Mouse (Mus musculus) midbrain, embryonic 16.5 days (tissue): Measurements from ENCODE around the gene Itga9. TPM values are rescaled to one million over a fixed set of nuclear protein-coding genes. Genes with fewer than 3 reads are reported as not detected.

ENCODE experiments used
- ATAC-seq: fragments of 200-750 bp; cut with Nextera tagmentation; 2 replicates; pipeline ENCODE4 v1.8.0; 2017; ENCODE audit warnings: moderate TSS enrichment
- H3K27ac ChIP-seq: fragments of 300-500 bp; sonication (generic); 2 replicates; pipeline ENCODE4 v1.5.1; 2014; ENCODE audit warnings: mild to moderate bottlenecking, low read length, mixed read lengths
- H3K27me3 ChIP-seq: fragments of 300-500 bp; sonication (generic); 2 replicates; pipeline ENCODE4 v1.6.1; 2014; ENCODE audit warnings: low read depth, low read length, mixed read lengths; ENCODE audit not compliant: control insufficient read depth, insufficient read depth
- H3K36me3 ChIP-seq: fragments of 300-500 bp; sonication (generic); 2 replicates; pipeline ENCODE4 v1.6.1; 2014; ENCODE audit warnings: mild to moderate bottlenecking, low read length, moderate library complexity, mixed read lengths; ENCODE audit not compliant: control insufficient read depth, insufficient read depth
- H3K4me1 ChIP-seq: fragments of 300-500 bp; sonication (generic); 2 replicates; pipeline ENCODE4 v1.6.1; 2014; ENCODE audit warnings: mild to moderate bottlenecking, low read length, mixed read lengths; ENCODE audit not compliant: control insufficient read depth, insufficient read depth
- H3K4me2 ChIP-seq: fragments of 300-500 bp; sonication (generic); 2 replicates; pipeline ENCODE4 v1.6.1; 2014; ENCODE audit warnings: mild to moderate bottlenecking, low read length, mixed read lengths
- H3K4me3 ChIP-seq: fragments of 300-500 bp; sonication (generic); 2 replicates; pipeline ENCODE4 v1.5.1; 2014; ENCODE audit warnings: low read depth, mild to moderate bottlenecking, low read length, moderate library complexity, mixed read lengths
- H3K9ac ChIP-seq: fragments of 300-500 bp; sonication (generic); 2 replicates; pipeline ENCODE4 v1.6.1; 2014; ENCODE audit warnings: low read depth, low read length, mixed read lengths
- H3K9me3 ChIP-seq: fragments of 300-500 bp; sonication (generic); replicated peaks from 2 replicates; pipeline ENCODE4 v1.6.1; 2014; ENCODE audit warnings: mild to moderate bottlenecking, low read length, mixed read lengths; ENCODE audit not compliant: control insufficient read depth, poor library complexity, severe bottlenecking
- WGBS: fragments of 180-500 bp; shearing (Covaris S2); extraction: QIAGEN DNeasy Blood & Tissue Kit; methylation state at CpG from one replicate; pipeline ENCODE4 v1.1.7; 2014; 5-methylcytosine and 5-hydroxymethylcytosine counted together
- polyA plus RNA-seq: library from polyadenylated mRNA; unstranded; fragments of >200 nt; fragmentation: Nextera tagmentation; extraction: Ambion mirVana; gene quantifications from 2 replicates; pipeline ENCODE4 v1.2.1, GENCODE M21; 2015

The Itga9 gene
- polyA plus RNA-seq, 1 experiment from 2014 or later, result 1.0 TPM

GRCm38 (mm10) chr9:118730172-118730571 lies 123.7 kb downstream of the Itga9 start:
- no peak for ATAC-seq
- no peaks in the 10 kb centered on the region for H3K27me3 ChIP-seq
- H3K36me3 ChIP-seq, result no peaks in the 10 kb centered on the region
- H3K4me1 ChIP-seq, result no peaks in the 10 kb centered on the region
- no peaks in the 10 kb centered on the region for H3K9me3 ChIP-seq
- 87% methylated on average over 7 of the region's 8 CpGs for WGBS
- no peak overlapping the region for H3K4me2 ChIP-seq
- no peak overlapping the region for H3K9ac ChIP-seq
- H3K4me3 ChIP-seq, result no peak overlapping the region
- H3K27ac ChIP-seq, result no peak overlapping the region

- Histone ChIP-seq H3K9me3 (no peaks in the 10 kb centered on the region), H3K4me3 (no peak overlapping the region), H3K4me2 (no peak overlapping the region), H3K4me1 (no peaks in the 10 kb centered on the region), H3K27ac (no peak overlapping the region), H3K9ac (no peak overlapping the region), H3K36me3 (no peaks in the 10 kb centered on the region), H3K27me3 (no peaks in the 10 kb centered on the region)
- no peak for ATAC-seq
- WGBS, result 55% methylated on average over 5 of the region's 5 CpGs
These were observed 124.4 kb downstream of the Itga9 start for GRCm38 (mm10) chr9:118730871-118731390.

GRCm38 (mm10) chr9:118731650-118732049 lies 125.2 kb downstream of the Itga9 start:
- Histone ChIP-seq H3K4me2 (no peak overlapping the region), H3K4me3 (no peak overlapping the region), H3K9ac (no peak overlapping the region), H3K9me3 (no peaks in the 10 kb centered on the region), H3K36me3 (no peaks in the 10 kb centered on the region), H3K27me3 (no peaks in the 10 kb centered on the region), H3K4me1 (no peaks in the 10 kb centered on the region), H3K27ac (no peak overlapping the region)
- WGBS, result 79% methylated on average over 6 of the region's 6 CpGs
- no peak for ATAC-seq

- Histone ChIP-seq H3K4me2 (no peak overlapping the region), H3K4me1 (no peaks in the 10 kb centered on the region), H3K36me3 (no peaks in the 10 kb centered on the region), H3K4me3 (no peak overlapping the region), H3K9me3 (no peaks in the 10 kb centered on the region), H3K27ac (no peak overlapping the region), H3K9ac (no peak overlapping the region), H3K27me3 (no peaks in the 10 kb centered on the region)
- no peak for ATAC-seq
- WGBS, result 87% methylated on average over 3 of the region's 3 CpGs
These were observed 127.1 kb downstream of the Itga9 start for GRCm38 (mm10) chr9:118733601-118734000.

GRCm38 (mm10) chr9:118737124-118737523 lies 130.6 kb downstream of the Itga9 start:
- WGBS, result 98% methylated on average over 2 of the region's 2 CpGs
- Histone ChIP-seq H3K9me3 (no peaks in the 10 kb centered on the region), H3K27me3 (no peaks in the 10 kb centered on the region), H3K27ac (no peak overlapping the region), H3K36me3 (no peaks in the 10 kb centered on the region), H3K9ac (no peak overlapping the region), H3K4me1 (no peaks in the 10 kb centered on the region), H3K4me3 (no peak overlapping the region), H3K4me2 (no peak overlapping the region)
- ATAC-seq, result no peak

- H3K27ac ChIP-seq, result no peak overlapping the region
- no peaks in the 10 kb centered on the region for H3K9me3 ChIP-seq
- WGBS, result 65% methylated on average over 9 of the region's 9 CpGs
- H3K4me1 ChIP-seq, result no peaks in the 10 kb centered on the region
- no peaks in the 10 kb centered on the region for H3K27me3 ChIP-seq
- H3K4me2 ChIP-seq, result no peak overlapping the region
- no peak overlapping the region for H3K9ac ChIP-seq
- ATAC-seq, result no peak
- H3K4me3 ChIP-seq, result no peak overlapping the region
- no peaks in the 10 kb centered on the region for H3K36me3 ChIP-seq
These were observed 131.2 kb downstream of the Itga9 start for GRCm38 (mm10) chr9:118737601-118738137.

GRCm38 (mm10) chr9:118738311-118738710 lies 131.8 kb downstream of the Itga9 start:
- ATAC-seq, result no peak
- no peaks in the 10 kb centered on the region for H3K27me3 ChIP-seq
- H3K36me3 ChIP-seq, result no peaks in the 10 kb centered on the region
- 75% methylated on average over 5 of the region's 5 CpGs for WGBS
- no peak overlapping the region for H3K9ac ChIP-seq
- no peak overlapping the region for H3K4me2 ChIP-seq
- no peak overlapping the region for H3K4me3 ChIP-seq
- H3K9me3 ChIP-seq, result no peaks in the 10 kb centered on the region
- no peaks in the 10 kb centered on the region for H3K4me1 ChIP-seq
- no peak overlapping the region for H3K27ac ChIP-seq

GRCm38 (mm10) chr9:118739071-118739470 lies 132.6 kb downstream of the Itga9 start:
- Histone ChIP-seq H3K9ac (no peak overlapping the region), H3K4me1 (no peaks in the 10 kb centered on the region), H3K27me3 (no peaks in the 10 kb centered on the region), H3K27ac (no peak overlapping the region), H3K4me2 (no peak overlapping the region), H3K9me3 (no peaks in the 10 kb centered on the region), H3K36me3 (no peaks in the 10 kb centered on the region), H3K4me3 (no peak overlapping the region)
- ATAC-seq, result no peak
- 94% methylated on average over 3 of the region's 3 CpGs for WGBS

- no peak for ATAC-seq
- Histone ChIP-seq H3K4me3 (no peak overlapping the region), H3K36me3 (no peaks in the 10 kb centered on the region), H3K9me3 (no peaks in the 10 kb centered on the region), H3K9ac (no peak overlapping the region), H3K4me1 (no peaks in the 10 kb centered on the region), H3K27me3 (no peaks in the 10 kb centered on the region), H3K4me2 (no peak overlapping the region), H3K27ac (no peak overlapping the region)
- WGBS, result 93% methylated on average over 3 of the region's 3 CpGs
These were observed 133.2 kb downstream of the Itga9 start for GRCm38 (mm10) chr9:118739659-118740058.
